Mouse (Mus musculus) intestine, embryonic 14.5 days (tissue): ENCODE results near the gene Cd27. TPM values are rescaled to one million over a fixed set of nuclear protein-coding genes. Genes with fewer than 3 reads are reported as not detected.
A peak's percentile ranks its signal among the peaks of the same experiment; 100 is the strongest.

Source experiments
- ATAC-seq: fragments of 200-750 bp; cut with Nextera tagmentation; replicated peaks from 2 replicates; pipeline ENCODE4 v1.8.0; 2017; ENCODE audit warnings: low read depth, moderate number of reproducible peaks, moderate TSS enrichment, moderate library complexity; ENCODE audit not compliant: low FRiP score, low TSS enrichment
- DNase-seq: peaks from one replicate; pipeline ENCODE4 v3.0.0-alpha.2; 2018; ENCODE audit warnings: low spot score
- H3K27ac ChIP-seq: fragments of 300-500 bp; sonication (generic); 2 replicates; pipeline ENCODE4 v1.5.1; 2014; ENCODE audit warnings: low read depth, mild to moderate bottlenecking, control low read depth
- H3K27me3 ChIP-seq: fragments of 300-500 bp; sonication (generic); replicated peaks from 2 replicates; pipeline ENCODE4 v1.6.1; 2014; ENCODE audit warnings: low read length, control low read depth; ENCODE audit not compliant: control insufficient read depth, insufficient read depth
- H3K36me3 ChIP-seq: fragments of 300-500 bp; sonication (generic); 2 replicates; pipeline ENCODE4 v1.6.1; 2014; ENCODE audit warnings: low read length, control low read depth; ENCODE audit not compliant: control insufficient read depth, insufficient read depth
- H3K4me1 ChIP-seq: fragments of 300-500 bp; sonication (generic); replicated peaks from 2 replicates; pipeline ENCODE4 v1.6.1; 2014; ENCODE audit warnings: low read length, control low read depth, mixed read lengths; ENCODE audit not compliant: control insufficient read depth, insufficient read depth
- H3K4me2 ChIP-seq: fragments of 300-500 bp; sonication (generic); 2 replicates; pipeline ENCODE4 v1.6.1; 2014; ENCODE audit warnings: low read length
- H3K4me3 ChIP-seq: fragments of 300-500 bp; sonication (generic); 2 replicates; pipeline ENCODE4 v1.5.1; 2014; ENCODE audit warnings: low read depth, low read length, control low read depth, mixed read lengths
- H3K9ac ChIP-seq: fragments of 300-500 bp; sonication (generic); 2 replicates; pipeline ENCODE4 v1.6.1; 2014; ENCODE audit warnings: mild to moderate bottlenecking, low read length
- H3K9me3 ChIP-seq: fragments of 300-500 bp; sonication (generic); 2 replicates; pipeline ENCODE4 v1.6.1; 2016; ENCODE audit warnings: low read length, control low read depth; ENCODE audit not compliant: control insufficient read depth
- WGBS: fragments of 180-500 bp; shearing (Covaris S2); extraction: QIAGEN DNeasy Blood & Tissue Kit; methylation state at CpG from one replicate; pipeline ENCODE4 v1.1.7; 2014; 5-methylcytosine and 5-hydroxymethylcytosine counted together
- polyA plus RNA-seq: library from polyadenylated mRNA; unstranded; fragments of >200 nt; fragmentation: Nextera tagmentation; extraction: Ambion mirVana; gene quantifications from 2 replicates; pipeline ENCODE4 v1.2.1, GENCODE M21; 2014

Gene Cd27
- polyA plus RNA-seq, 1 experiment from 2014 or later: 1.4 TPM

GRCm38 (mm10) chr6:125239547-125239946 is 2.7 kb upstream of the Cd27 start:
- Histone ChIP-seq H3K27me3 (no peaks in the 10 kb centered on the region), H3K27ac (no peak overlapping the region), H3K4me3 (no peak overlapping the region), H3K36me3 (no peaks in the 10 kb centered on the region), H3K9ac (no peak overlapping the region), H3K4me1 (no peaks in the 10 kb centered on the region), H3K4me2 (no peak overlapping the region), H3K9me3 (no peaks in the 10 kb centered on the region)
- no peak for DNase-seq
- WGBS: 90% methylated on average over 5 of the region's 5 CpGs
- no peak for ATAC-seq

GRCm38 (mm10) chr6:125238396-125238795 is 1.6 kb upstream of the Cd27 start:
- Histone ChIP-seq H3K36me3 (no peaks in the 10 kb centered on the region), H3K9me3 (no peaks in the 10 kb centered on the region), H3K9ac (no peak overlapping the region), H3K27me3 (no peaks in the 10 kb centered on the region), H3K27ac (no peak overlapping the region), H3K4me1 (no peaks in the 10 kb centered on the region), H3K4me3 (no peak overlapping the region), H3K4me2 (no peak overlapping the region)
- ATAC-seq (no peak), DNase-seq (no peak)
- WGBS: 47% methylated on average over 6 of the region's 6 CpGs

- 75% methylated on average over 4 of the region's 4 CpGs for WGBS
- H3K27ac ChIP-seq: no peak overlapping the region
- no peaks in the 10 kb centered on the region for H3K9me3 ChIP-seq
- no peaks in the 10 kb centered on the region for H3K27me3 ChIP-seq
- H3K4me1 ChIP-seq: no peaks in the 10 kb centered on the region
- no peaks in the 10 kb centered on the region for H3K36me3 ChIP-seq
- no peak overlapping the region for H3K4me3 ChIP-seq
- ATAC-seq: no peak
- no peak for DNase-seq
- no peak overlapping the region for H3K9ac ChIP-seq
- no peak overlapping the region for H3K4me2 ChIP-seq
These were observed 611 bp upstream of the Cd27 start for GRCm38 (mm10) chr6:125237421-125237820.

- Histone ChIP-seq H3K4me2 (no peak overlapping the region), H3K27ac (no peak overlapping the region), H3K9ac (no peak overlapping the region), H3K4me3 (no peak overlapping the region), H3K4me1 (peaks cover 8% of the 10 kb centered on the region; the same call in 1 of the 2 replicates), H3K27me3 (no peaks in the 10 kb centered on the region), H3K36me3 (no peaks in the 10 kb centered on the region), H3K9me3 (no peaks in the 10 kb centered on the region)
- DNase-seq (no peak), ATAC-seq (no peak)
- 81% methylated on average over 6 of the region's 6 CpGs for WGBS
These were observed 469 bp downstream of the Cd27 start for GRCm38 (mm10) chr6:125236341-125236740.

- no peak overlapping the region for H3K9ac ChIP-seq
- no peak overlapping the region for H3K4me3 ChIP-seq
- ATAC-seq: no peak
- H3K27me3 ChIP-seq: no peaks in the 10 kb centered on the region
- no peaks in the 10 kb centered on the region for H3K9me3 ChIP-seq
- no peak overlapping the region for H3K27ac ChIP-seq
- no peak for DNase-seq
- no peak overlapping the region for H3K4me2 ChIP-seq
- WGBS: 56% methylated on average over 5 of the region's 5 CpGs
- no peaks in the 10 kb centered on the region for H3K36me3 ChIP-seq
- peaks cover 8% of the 10 kb centered on the region; the same call in 1 of the 2 replicates for H3K4me1 ChIP-seq
These were observed 2.3 kb downstream of the Cd27 start for GRCm38 (mm10) chr6:125234520-125234828.

GRCm38 (mm10) chr6:125233816-125234519 is 2.8 kb downstream of the Cd27 start:
- WGBS: 46% methylated on average over 7 of the region's 7 CpGs
- Histone ChIP-seq H3K4me3 (no peak overlapping the region), H3K4me2 (no peak overlapping the region), H3K4me1 (peaks cover 8% of the 10 kb centered on the region; the same call in 1 of the 2 replicates), H3K9me3 (no peaks in the 10 kb centered on the region), H3K9ac (no peak overlapping the region), H3K36me3 (no peaks in the 10 kb centered on the region), H3K27me3 (no peaks in the 10 kb centered on the region), H3K27ac (no peak overlapping the region)
- no peak for DNase-seq
- ATAC-seq: no peak

- no peaks in the 10 kb centered on the region for H3K27me3 ChIP-seq
- 0 out of 2 replicates have a peak overlapping the region, but pooled peaks have one; percentile 97 for H3K4me2 ChIP-seq
- DNase-seq: no peak
- ATAC-seq: no peak
- no peak overlapping the region for H3K9ac ChIP-seq
- no peaks in the 10 kb centered on the region for H3K9me3 ChIP-seq
- H3K4me1 ChIP-seq: peaks cover 8% of the 10 kb centered on the region; the same call in 1 of the 2 replicates
- H3K27ac ChIP-seq: no peak overlapping the region
- no peaks in the 10 kb centered on the region for H3K36me3 ChIP-seq
- no peak overlapping the region for H3K4me3 ChIP-seq
- WGBS: 79% methylated on average over 6 of the region's 6 CpGs
These were observed 4.3 kb downstream of the Cd27 start for GRCm38 (mm10) chr6:125232516-125232915.

GRCm38 (mm10) chr6:125232045-125232437 is 4.8 kb downstream of the Cd27 start:
- Histone ChIP-seq H3K27ac (no peak overlapping the region), H3K36me3 (no peaks in the 10 kb centered on the region), H3K4me1 (peaks cover 8% of the 10 kb centered on the region; the same call in 1 of the 2 replicates), H3K4me3 (peak overlapping the region; percentile 52), H3K9me3 (no peaks in the 10 kb centered on the region), H3K4me2 (peak overlapping the region; percentile 97), H3K27me3 (no peaks in the 10 kb centered on the region), H3K9ac (peak overlapping the region; percentile 74)
- DNase-seq (no peak), ATAC-seq (no peak)
- WGBS: 47% methylated on average over 4 of the region's 4 CpGs
